In genomic region chr7:143024293-143024692, GRCm38 (mm10) we compare ENCODE assay signal across 23 mouse cellular contexts. TPM values are rescaled to one million over a fixed set of nuclear protein-coding genes. Genes with fewer than 3 reads are reported as not detected.
A peak's percentile ranks its signal among the peaks of the same experiment; 100 is the strongest.
DNase-seq lines count a peak whose midpoint lies in the region; ATAC-seq and TF ChIP-seq lines count a peak whose summit lies in the region.
"Had no signal": no experiment of that assay in that cellular context is flagged by ENCODE, and none has a peak within 500 bp of the region (broad histone marks: within the 10 kb centered on the region; RNA-seq: fewer than 3 reads in every experiment).

No protein-coding gene starts in this region.

- no peak overlapping the region for H3K4me3 ChIP-seq in CH12.LX (replicated peaks in 1 of 3; ENCODE audit: low read depth in 2 of 3, low read length in 2 of 3, poor library complexity in 1 of 3)
- no peak overlapping the region for H3K4me3 ChIP-seq in MEL (ENCODE audit: control insufficient read depth in 1 of 2, insufficient read depth in 1 of 2, low read depth in 2 of 2, low read length in 2 of 2)

- peaks cover 25 to 68% of the 10 kb centered on the region in 2 experiments for H3K4me1 ChIP-seq in CH12.LX (ENCODE audit: control insufficient read depth in 1 of 2, insufficient read depth in 2 of 2)
- H3K4me1 ChIP-seq in MEL (ENCODE audit: control insufficient read depth in 1 of 2, insufficient read depth in 2 of 2, low read length in 2 of 2) = peaks cover 22 to 39% of the 10 kb centered on the region in 2 experiments

- H3K4me2 ChIP-seq in CH12.LX (ENCODE audit: insufficient read depth, low read depth, poor library complexity, severe bottlenecking) = 0 out of 2 replicates have a peak overlapping the region, but pooled peaks have one; percentile 26

- no peak overlapping the region for H3K9ac ChIP-seq in CH12.LX (ENCODE audit: insufficient read depth, low read depth)
- H3K9ac ChIP-seq in MEL (ENCODE audit: control insufficient read depth, low read depth, low read length, poor library complexity, severe bottlenecking) = peak overlapping the region; percentile 41

- H3K9me3 ChIP-seq in CH12.LX (replicated peaks; ENCODE audit: low read length) (peaks cover 13% of the 10 kb centered on the region), MEL (replicated peaks; ENCODE audit: insufficient read depth, low read length) (no peaks in the 10 kb centered on the region)
- H3K9me3 ChIP-seq: G1E had no signal

- TF ChIP-seq RAD21 in CH12.LX (IDR thresholded peaks at IDR 0.05; ENCODE audit: low read depth, low read length) (no peak), MEL (IDR thresholded peaks at IDR 0.05; ENCODE audit: low read depth, low read length) (no peak)

- TF ChIP-seq POLR2A in CH12.LX (IDR thresholded peaks at IDR 0.05; ENCODE audit: low read depth, low read length) (no peak), MEL (IDR thresholded peaks at IDR 0.05; ENCODE audit: control insufficient read depth in 1 of 2, insufficient read depth in 1 of 2, low read depth in 1 of 2, low read length in 2 of 2, poor library complexity in 1 of 2) (no peak)

- ATAC-seq in granulocyte monocyte progenitor cell, adult 5-6 weeks (replicated peaks; ENCODE audit: poor library complexity, severe bottlenecking) = 0 out of 2 replicates have a peak, but pooled peaks have one; percentile 19
- ATAC-seq: activated CD4-positive, CD25-positive, alpha-beta regulatory T cell, adult 4 months; CD4-positive, CD25-positive, alpha-beta regulatory T cell, adult 4 months; Patski had no signal

- peaks cover 0 to 17% of the 10 kb centered on the region in 2 experiments for H3K36me3 ChIP-seq in CH12.LX (replicated peaks in 1 of 2; ENCODE audit: control insufficient read depth in 1 of 2, insufficient read depth in 1 of 2, low read length in 1 of 2)
- peaks cover 0 to 46% of the 10 kb centered on the region in 2 experiments; a peak in 3 of 4 replicates for H3K36me3 ChIP-seq in MEL (ENCODE audit: control insufficient read depth in 1 of 2, insufficient read depth in 2 of 2, low read length in 2 of 2)

- TF ChIP-seq CTCF in CH12.LX (conservative IDR thresholded peaks at IDR 0.05 in 1 of 2, IDR thresholded peaks at IDR 0.05 in 1 of 2; ENCODE audit: low read depth in 2 of 2, low read length in 2 of 2) = no peak
- no peak for TF ChIP-seq CTCF in MEL (IDR thresholded peaks at IDR 0.05 in 2 of 3, conservative IDR thresholded peaks at IDR 0.05 in 1 of 3; ENCODE audit: control insufficient read depth in 1 of 3, insufficient read depth in 1 of 3, low read depth in 2 of 3, low read length in 3 of 3, poor library complexity in 1 of 3, severe bottlenecking in 1 of 3)

- peak overlapping the region; percentile 61; the same call in 1 of the 2 replicates for H3K27ac ChIP-seq in CH12.LX (ENCODE audit: insufficient read depth, low read depth)
- peak overlapping the region; percentile 94 for H3K27ac ChIP-seq in MEL (ENCODE audit: control insufficient read depth, low read depth, low read length)

- DNase-seq in CH12.LX (ENCODE audit: extremely low read depth) (no peak), MEL (ENCODE audit: low read depth, low spot score) (peak; percentile 66)
- DNase-seq in cerebellum, postnatal 4 days (ENCODE audit: low spot score in 2 of 2) = no peak
- DNase-seq in yolk sac, embryonic 10.5 days (ENCODE audit: low spot score) = no peak
- no peak for DNase-seq in adrenal gland, adult (ENCODE audit: inconsistent age in 2 of 2, low spot score in 1 of 2)
- DNase-seq: adrenal gland, adult 2 months; adrenal gland, adult 8-10 months; adrenal gland, postnatal 10 days; adrenal gland, postnatal 14 days; adrenal gland, postnatal 25 days; adrenal gland, postnatal 36 days; B cell, adult 2 months; cerebellum, adult 11 months; cerebellum, adult 11-12 months; cerebellum, adult 18-20 months; cerebellum, adult 2 months; cerebellum, adult 8-10 months; cerebellum, adult 9-10 months had no signal

- H3K27me3 ChIP-seq in CH12.LX (replicated peaks) (no peaks in the 10 kb centered on the region), MEL (ENCODE audit: control insufficient read depth in 1 of 2, insufficient read depth in 2 of 2, low read length in 2 of 2) (no peaks in the 10 kb centered on the region)
- H3K27me3 ChIP-seq: Patski had no signal

- peak; percentile 36; the same call in 1 of the 2 replicates for TF ChIP-seq EP300 in CH12.LX (IDR thresholded peaks at IDR 0.05; ENCODE audit: low read length)
- TF ChIP-seq EP300 in MEL (IDR thresholded peaks at IDR 0.05; ENCODE audit: low read depth in 1 of 2, low read length in 2 of 2) = no peak

- in situ Hi-C loops in CH12.LX (cut with MboI; ENCODE audit: low pct_ligation_motif_present, low pct_unique_long_range_greater_than_20kb, low sequenced_read_pairs) = loop anchor here (25.0 kb wide), 1 partner anchor 562 kb away; the partner anchor contains the start of gene Lsp1

- H3K79me2 ChIP-seq in CH12.LX (replicated peaks; ENCODE audit: control insufficient read depth, extremely low read depth, insufficient read depth, poor library complexity, severe bottlenecking) (no peaks in the 10 kb centered on the region), MEL (ENCODE audit: control insufficient read depth, insufficient read depth, low read length, poor library complexity) (no peaks in the 10 kb centered on the region)

- dilution Hi-C loops in CH12.LX (cut with MboI; ENCODE audit: extremely low pct_ligation_motif_present, extremely low pct_unique_long_range_greater_than_20kb, low sequenced_read_pairs) = no loop called here

TF ChIP-seq in CH12.LX, 34 proteins besides CTCF, POLR2A, EP300 and RAD21 (continues in another document):
- TF ChIP-seq HCFC1 (IDR thresholded peaks at IDR 0.05; ENCODE audit: low read depth, low read length) (no peak), MAZ (IDR thresholded peaks at IDR 0.05; ENCODE audit: low read depth, low read length) (no peak), POLR2AphosphoS2 (IDR thresholded peaks at IDR 0.05; ENCODE audit: low read depth, low read length) (no peak), GABPA (IDR thresholded peaks at IDR 0.05; ENCODE audit: insufficient replicate concordance, low read depth, low read length) (no peak), SIN3A (IDR thresholded peaks at IDR 0.05; ENCODE audit: low read length) (0 out of 2 replicates have a peak, but pooled peaks have one; percentile 26), ZMIZ1 (IDR thresholded peaks at IDR 0.05; ENCODE audit: low read depth, low read length) (no peak), MEF2A (IDR thresholded peaks at IDR 0.05; ENCODE audit: borderline replicate concordance, low read depth, low read length) (peak; percentile 70), JUND (conservative IDR thresholded peaks at IDR 0.05; ENCODE audit: low read depth, low read length) (no peak)

TF ChIP-seq in MEL, 35 proteins besides CTCF, POLR2A, EP300 and RAD21:
- TF ChIP-seq SIN3A (IDR thresholded peaks at IDR 0.05; ENCODE audit: low read length) (peak; percentile 42; the same call in 1 of the 2 replicates), MEF2A (IDR thresholded peaks at IDR 0.05; ENCODE audit: extremely low read depth, insufficient replicate concordance, low read depth, low read length, poor library complexity, severe bottlenecking) (no peak), ETS1 (IDR thresholded peaks at IDR 0.05; ENCODE audit: low read depth, low read length) (peak; percentile 30; the same call in 1 of the 2 replicates)
TF ChIP-seq in MEL: peak in this region for 2.

RNA-seq across cellular contexts. Expression of gene Tspan32, which starts 19.4 kb away (rescaled TPM):
- 27.2 and 28.2 TPM in 2 replicates for total RNA-seq in CH12.LX (2012; rRNA removed)
- 34.5 and 40.5 TPM in 2 replicates for total RNA-seq in CH12.LX (2014; rRNA removed)
- 28.6 and 29.9 TPM in 2 replicates for polyA plus RNA-seq in CH12.LX (2012; ENCODE audit: insufficient read length, low read depth)
- total RNA-seq in MEL (2012; rRNA removed) = 159 and 205 TPM in 2 replicates
- polyA plus RNA-seq in MEL (2012; ENCODE audit: insufficient read depth in 1 of 2, insufficient read length in 2 of 2, low read depth in 1 of 2, low replicate concordance in 2 of 2, missing spikeins in 1 of 2) = 100 to 1,000 TPM in 1 of 2 experiments, 10 to 100 TPM in 1; 53.5 to 212 TPM
- 140 and 158 TPM in 2 replicates for total RNA-seq in granulocyte monocyte progenitor cell, adult 5-6 weeks (2014; fragmentation: Nextera tagmentation)
- 95.1 and 117 TPM in 2 replicates for total RNA-seq in granulocyte monocyte progenitor cell, adult 5-6 weeks (2017)

RNA-seq across cellular contexts. Expression of gene Cd81, which starts 28.2 kb away (rescaled TPM):
- total RNA-seq in CH12.LX (2012; rRNA removed) (275 and 327 TPM in 2 replicates), CH12.LX (2014; rRNA removed) (334 and 352 TPM in 2 replicates), MEL (2012; rRNA removed) (86.8 and 105 TPM in 2 replicates)
- polyA plus RNA-seq in CH12.LX (2012; ENCODE audit: insufficient read length, low read depth) (318 and 325 TPM in 2 replicates), MEL (2012; ENCODE audit: insufficient read depth in 1 of 2, insufficient read length in 2 of 2, low read depth in 1 of 2, low replicate concordance in 2 of 2, missing spikeins in 1 of 2) (100 to 1,000 TPM in 1 of 2 experiments, not detected in 1; 133 TPM)
- total RNA-seq in granulocyte monocyte progenitor cell, adult 5-6 weeks (2014; fragmentation: Nextera tagmentation) = 63.8 and 77.3 TPM in 2 replicates
- 159 and 201 TPM in 2 replicates for total RNA-seq in granulocyte monocyte progenitor cell, adult 5-6 weeks (2017)

RNA-seq across cellular contexts. Expression of gene Tssc4, which starts 44.8 kb away (rescaled TPM):
- 49.8 and 58.7 TPM in 2 replicates for total RNA-seq in CH12.LX (2012; rRNA removed)
- 47.3 and 55.1 TPM in 2 replicates for total RNA-seq in CH12.LX (2014; rRNA removed)
- polyA plus RNA-seq in CH12.LX (2012; ENCODE audit: insufficient read length, low read depth) = 44.1 and 49.6 TPM in 2 replicates
- 63.9 and 76.9 TPM in 2 replicates for total RNA-seq in MEL (2012; rRNA removed)
- polyA plus RNA-seq in MEL (2012; ENCODE audit: insufficient read depth in 1 of 2, insufficient read length in 2 of 2, low read depth in 1 of 2, low replicate concordance in 2 of 2, missing spikeins in 1 of 2) = 10 to 100 TPM in 1 of 2 experiments, not detected in 1; 75.6 TPM
- 28.1 and 62.3 TPM in 2 replicates for total RNA-seq in granulocyte monocyte progenitor cell, adult 5-6 weeks (2014; fragmentation: Nextera tagmentation)
- 33.9 and 45.6 TPM in 2 replicates for total RNA-seq in granulocyte monocyte progenitor cell, adult 5-6 weeks (2017)

RNA-seq across cellular contexts. Expression of gene Ascl2, which starts 55.2 kb away (rescaled TPM):
- total RNA-seq in CH12.LX (2012; rRNA removed) (not detected in 2 replicates), CH12.LX (2014; rRNA removed) (not detected in 2 replicates), MEL (2012; rRNA removed) (not detected in 2 replicates)
- polyA plus RNA-seq in CH12.LX (2012; ENCODE audit: insufficient read length, low read depth) (not detected in 2 replicates), MEL (2012; ENCODE audit: insufficient read depth in 1 of 2, insufficient read length in 2 of 2, low read depth in 1 of 2, low replicate concordance in 2 of 2, missing spikeins in 1 of 2) (not detected)
- 2.0 TPM in 2 replicates for total RNA-seq in granulocyte monocyte progenitor cell, adult 5-6 weeks (2014; fragmentation: Nextera tagmentation)
- 0.34 and 0.82 TPM in 2 replicates for total RNA-seq in granulocyte monocyte progenitor cell, adult 5-6 weeks (2017)
- total RNA-seq: adrenal gland, postnatal 14 days; G1E had no signal
- polyA plus RNA-seq: G1E had no signal

Comparison
In these comparisons a context has a peak if more than half of its experiments do, and no peak if none do; other contexts are left out.
1. Of the 35 proteins assayed by ChIP-seq in both MEL and CH12.LX: peak only in MEL: none; only in CH12.LX: EP300 and MEF2A; in both: ETS1 and SIN3A; in neither: 31.